Mouse (Mus musculus): ENCODE measurements around the gene Dnajc11.

The Dnajc11 gene

GRCm38 (mm10) chr4:151933505-151934214, at the start of gene Dnajc11:
Gene Dnajc11 (plus strand): TSS chr4:151933691.
- no peak for DNase-seq (ENCODE audit: extremely low read depth, low read depth, low spot score)

- no peak for DNase-seq (ENCODE audit: extremely low read depth, low read depth, low spot score)
Measured at GRCm38 (mm10) chr4:151893241-151893640, 40.2 kb upstream of the Dnajc11 start.

- no peak for DNase-seq (ENCODE audit: extremely low read depth, low read depth, low spot score)
Measured at GRCm38 (mm10) chr4:151894926-151895325, 38.6 kb upstream of the Dnajc11 start.

GRCm38 (mm10) chr4:151895624-151896023, 37.9 kb upstream of the Dnajc11 start:
- no peak for DNase-seq (ENCODE audit: extremely low read depth, low read depth, low spot score)

DNA sequence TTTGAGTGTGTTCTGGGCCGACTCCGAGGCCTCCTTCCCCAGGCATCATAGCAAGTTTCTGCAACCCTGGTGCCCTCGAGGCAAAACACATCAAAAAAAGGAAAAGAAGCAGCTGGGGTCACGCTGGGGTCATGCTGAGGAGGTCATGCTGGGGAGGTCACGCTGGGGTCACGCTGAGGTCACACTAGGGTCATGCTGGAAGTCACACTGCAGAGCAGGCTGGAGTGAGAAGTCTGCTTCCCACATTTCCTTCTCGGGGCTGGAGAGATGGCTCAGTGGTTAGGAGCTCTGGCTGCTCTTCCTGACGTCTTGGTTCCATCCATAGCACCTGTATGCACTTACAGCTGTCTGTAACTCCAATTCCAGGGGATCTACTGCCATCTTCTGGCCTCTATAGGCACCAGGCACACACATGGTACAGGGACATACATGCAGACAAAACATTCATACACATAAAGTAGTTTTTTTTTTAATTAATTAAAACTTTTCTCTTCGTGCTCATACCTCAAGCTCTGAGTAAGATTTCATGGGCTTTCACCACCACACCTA, 36.3 kb upstream of the Dnajc11 start:
- DNase-seq (ENCODE audit: extremely low read depth, low read depth, low spot score): no peak

- no peak for DNase-seq (ENCODE audit: extremely low read depth, low read depth, low spot score)
Measured at GRCm38 (mm10) chr4:151898600-151899245, 34.8 kb upstream of the Dnajc11 start.

DNA sequence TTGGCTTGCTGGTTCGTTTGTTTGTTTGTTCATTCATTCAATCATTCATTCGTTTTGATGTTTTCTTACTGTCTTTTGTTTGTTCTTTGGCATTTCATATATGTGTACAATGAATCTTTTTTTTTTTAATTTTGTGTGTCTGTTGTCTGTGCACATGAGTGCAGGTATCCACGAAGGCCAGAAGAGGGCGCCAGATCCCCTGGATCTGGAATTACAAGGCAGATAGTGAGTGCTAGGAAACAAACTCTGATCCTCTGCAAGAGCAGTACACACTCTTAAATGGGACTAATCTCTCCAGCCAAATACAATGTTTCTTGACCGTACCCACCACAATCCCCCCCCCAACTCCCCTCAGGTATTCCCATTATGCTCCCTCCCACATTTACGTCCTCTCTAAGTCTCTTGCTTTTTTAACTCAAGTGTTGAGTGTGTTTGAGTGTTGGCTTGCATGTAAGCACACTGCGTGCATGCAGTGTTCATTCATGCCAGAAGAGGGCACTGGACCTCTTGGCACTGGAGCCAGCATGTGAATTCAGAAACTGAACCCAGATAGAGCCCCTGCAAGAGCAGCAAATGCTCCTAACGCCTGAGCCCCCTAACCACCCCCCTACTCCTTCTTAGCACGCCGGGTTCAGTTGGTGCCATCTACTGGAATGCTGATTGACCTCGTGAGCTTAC, 33.6 kb upstream of the Dnajc11 start:
- no peak for DNase-seq (ENCODE audit: extremely low read depth, low read depth, low spot score)

- DNase-seq (ENCODE audit: extremely low read depth, low read depth, low spot score): no peak
Measured at GRCm38 (mm10) chr4:151900735-151901134, 32.8 kb upstream of the Dnajc11 start.

DNA sequence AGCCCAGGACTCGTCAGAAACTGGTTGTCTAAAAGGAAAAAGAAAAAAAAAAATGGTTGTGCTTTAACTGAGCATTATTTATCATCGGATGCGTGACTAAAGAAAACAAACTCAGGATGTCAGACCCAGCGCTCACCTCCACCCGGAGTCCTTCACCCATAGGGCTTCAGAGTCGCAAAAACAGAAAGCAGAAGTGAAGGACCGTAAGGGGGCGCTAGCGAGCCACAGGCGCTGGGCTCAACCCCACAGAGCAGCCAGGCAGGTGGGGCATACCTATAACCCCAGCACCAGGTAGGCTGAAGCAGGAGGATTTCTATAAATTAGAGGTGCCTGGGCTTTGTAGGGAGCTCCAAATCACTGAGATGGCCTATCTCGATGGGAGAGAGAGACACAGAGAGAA, 32.1 kb upstream of the Dnajc11 start:
- DNase-seq (ENCODE audit: extremely low read depth, low read depth, low spot score): no peak

DNA sequence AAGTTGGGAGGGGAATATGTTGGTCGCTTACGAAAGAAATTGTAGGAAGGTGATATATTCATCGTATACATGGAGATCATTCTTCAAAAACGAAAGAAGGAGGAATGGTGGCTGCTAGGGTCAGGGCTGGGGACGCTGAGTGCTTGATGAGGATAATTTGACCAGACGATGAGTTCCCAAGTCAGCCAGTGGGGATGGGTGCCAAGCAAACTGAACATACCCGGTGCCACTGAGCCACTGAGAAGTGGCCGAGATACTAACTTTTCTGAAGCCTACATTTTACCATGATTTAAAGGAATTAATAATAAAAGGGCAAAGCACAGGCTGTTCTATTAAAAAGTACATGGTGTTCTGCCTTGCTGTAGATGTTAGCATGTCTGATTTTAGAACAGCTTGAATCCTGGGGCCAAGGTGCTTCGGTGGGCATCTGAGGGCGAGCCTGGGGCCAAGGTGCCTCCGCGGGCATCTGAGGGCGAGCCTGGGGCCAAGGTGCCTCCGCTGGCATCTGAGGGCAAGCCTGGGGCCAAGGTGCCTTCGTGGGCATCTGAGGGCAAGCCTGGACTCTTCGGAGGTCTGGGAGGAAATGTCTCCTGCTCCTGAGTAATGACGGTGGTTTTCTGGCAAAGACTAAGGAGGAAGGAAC, 31.3 kb upstream of the Dnajc11 start:
- no peak for DNase-seq (ENCODE audit: extremely low read depth, low read depth, low spot score)

GRCm38 (mm10) chr4:151902689-151903241, 30.7 kb upstream of the Dnajc11 start:
- DNase-seq (ENCODE audit: extremely low read depth, low read depth, low spot score): no peak

- no peak for DNase-seq (ENCODE audit: extremely low read depth, low read depth, low spot score)
Measured at GRCm38 (mm10) chr4:151904098-151904497, 29.4 kb upstream of the Dnajc11 start.

- no peak for DNase-seq (ENCODE audit: extremely low read depth, low read depth, low spot score)
Measured at GRCm38 (mm10) chr4:151905621-151906020, 27.9 kb upstream of the Dnajc11 start.

DNA sequence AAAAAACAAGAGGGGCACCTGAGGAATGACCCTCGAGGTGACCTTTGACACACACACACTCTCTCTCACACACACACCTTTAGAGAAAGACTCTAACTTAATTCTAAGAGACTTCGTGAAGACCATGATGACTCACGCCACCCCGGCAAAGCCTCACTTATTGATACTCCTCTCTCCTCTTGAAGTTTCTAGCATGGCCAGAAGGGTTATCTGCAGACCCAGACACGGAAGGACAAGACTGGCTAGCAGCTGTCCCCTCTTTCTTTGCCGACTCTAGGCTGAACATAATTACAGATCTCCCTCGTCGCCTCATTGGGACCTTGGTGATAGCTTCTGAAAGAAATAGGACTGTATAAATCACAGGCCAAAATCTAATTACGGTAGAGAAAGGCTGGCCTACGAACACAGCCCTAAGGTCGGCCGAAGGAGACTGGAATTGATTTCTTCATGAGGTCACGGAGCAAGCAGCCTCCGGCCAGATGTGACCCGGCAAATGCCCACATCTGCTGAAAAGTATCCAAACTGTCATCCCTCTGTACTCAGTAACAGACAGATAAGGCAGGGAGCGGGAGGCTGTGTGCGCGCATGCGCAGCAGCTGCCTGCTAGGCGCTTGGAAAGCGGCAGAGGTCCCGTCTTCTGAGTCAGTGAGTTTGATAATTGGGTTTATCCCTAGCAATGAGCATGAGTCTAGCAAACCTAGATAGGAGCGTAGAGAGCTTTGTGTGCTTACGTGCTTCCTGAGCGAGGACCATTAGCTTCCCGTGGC, 25.7 kb upstream of the Dnajc11 start:
- no peak for DNase-seq (ENCODE audit: extremely low read depth, low read depth, low spot score)

GRCm38 (mm10) chr4:151908809-151909208, 24.7 kb upstream of the Dnajc11 start:
- no peak for DNase-seq (ENCODE audit: extremely low read depth, low read depth, low spot score)

- DNase-seq (ENCODE audit: extremely low read depth, low read depth, low spot score): no peak
Measured at GRCm38 (mm10) chr4:151916271-151916670, 17.2 kb upstream of the Dnajc11 start.

- DNase-seq (ENCODE audit: extremely low read depth, low read depth, low spot score): no peak
Measured at GRCm38 (mm10) chr4:151919135-151919840, 14.2 kb upstream of the Dnajc11 start.

DNA sequence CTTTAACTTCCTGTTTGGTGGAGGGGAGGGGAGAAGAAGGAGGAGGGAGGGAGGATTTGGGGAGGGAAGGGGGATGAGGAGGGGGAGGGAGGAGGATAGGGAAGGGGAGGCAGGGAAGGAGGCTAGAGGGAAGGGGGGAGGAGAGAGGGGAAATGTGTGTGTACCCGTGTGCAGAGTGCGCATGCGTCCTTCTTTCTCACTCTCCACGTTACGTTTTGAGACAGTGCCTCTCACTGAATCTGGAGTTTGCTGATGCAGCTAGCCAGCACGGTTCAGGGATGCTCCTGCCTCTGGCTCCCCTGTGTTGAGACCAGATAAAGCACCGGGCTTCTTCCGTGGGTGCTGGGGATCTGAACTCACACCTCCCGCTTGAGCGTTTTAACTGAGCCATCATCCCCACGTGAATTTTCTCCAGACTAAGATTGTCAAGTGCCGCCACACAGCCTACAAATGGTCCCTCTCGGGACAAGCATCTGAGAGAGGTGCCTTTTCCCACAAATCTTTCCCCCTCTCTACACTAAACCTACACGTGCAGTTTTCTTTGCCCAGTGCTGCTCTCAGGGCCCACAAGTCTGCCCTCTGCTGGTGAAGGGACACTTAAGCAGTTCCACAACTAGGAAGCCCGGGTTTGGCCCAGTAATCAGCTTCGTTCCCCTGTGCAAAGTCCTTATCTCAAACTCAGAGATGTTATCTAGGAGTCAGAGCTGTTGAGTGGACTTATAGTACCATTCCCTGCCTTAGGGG, 13.4 kb upstream of the Dnajc11 start:
- DNase-seq (ENCODE audit: extremely low read depth, low read depth, low spot score): no peak

GRCm38 (mm10) chr4:151922124-151922523, 11.4 kb upstream of the Dnajc11 start:
- DNase-seq (ENCODE audit: extremely low read depth, low read depth, low spot score): no peak
